Mouse (Mus musculus): ENCODE results near the gene Vmn1r203.
"Not testable (repeated sequence)": the region's sequence is repeated elsewhere in the genome, so short reads cannot be mapped to it uniquely, and the experiment has no call there.

Gene Vmn1r203

DNA sequence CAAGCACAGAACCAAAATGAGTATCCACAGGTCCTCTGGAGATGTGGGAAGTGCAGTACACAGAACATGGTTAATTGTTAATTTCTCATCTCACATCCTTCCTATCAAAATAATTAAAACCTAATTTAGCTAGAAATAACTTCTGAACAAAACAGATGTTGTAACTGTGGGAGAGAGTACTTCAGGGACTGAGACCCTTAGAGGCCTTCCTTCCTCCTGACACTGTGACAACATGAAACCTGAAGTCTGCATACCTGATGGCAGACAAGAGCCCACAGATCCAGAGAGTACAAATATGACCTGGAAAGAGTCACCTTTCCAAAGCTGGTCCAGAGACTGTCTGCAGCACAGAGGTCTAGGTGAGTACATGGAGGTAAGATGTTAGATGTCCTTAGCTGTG, at the start of gene Vmn1r203:
TSS of gene Vmn1r203 (plus strand) at position 301 of the 400 bp plus-strand sequence.
- DNase-seq, result no peak

DNA sequence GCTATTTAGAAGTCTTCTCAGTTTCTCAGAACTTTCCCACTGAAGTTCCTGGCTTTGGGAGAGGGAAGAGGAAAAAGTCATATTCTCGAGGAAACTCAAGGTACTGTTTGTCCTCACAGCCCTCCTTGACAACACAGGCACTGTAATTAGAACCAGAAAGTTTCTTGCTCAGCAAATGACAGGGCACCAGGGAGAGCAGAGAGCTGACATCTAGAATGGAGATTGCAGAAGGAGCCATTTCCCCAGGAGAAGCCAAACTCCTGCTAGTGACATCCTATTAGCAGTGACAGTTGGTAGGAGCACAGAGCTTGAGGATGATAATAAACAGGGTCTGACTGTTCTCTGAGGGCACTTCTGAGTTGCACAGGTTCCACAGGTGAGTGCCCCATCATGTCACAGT, 46.3 kb upstream of the Vmn1r203 start, which contains the start of gene Vmn1r201:
TSS of gene Vmn1r201 (plus strand) at position 301 of the 400 bp plus-strand sequence.
- no peak for DNase-seq

DNA sequence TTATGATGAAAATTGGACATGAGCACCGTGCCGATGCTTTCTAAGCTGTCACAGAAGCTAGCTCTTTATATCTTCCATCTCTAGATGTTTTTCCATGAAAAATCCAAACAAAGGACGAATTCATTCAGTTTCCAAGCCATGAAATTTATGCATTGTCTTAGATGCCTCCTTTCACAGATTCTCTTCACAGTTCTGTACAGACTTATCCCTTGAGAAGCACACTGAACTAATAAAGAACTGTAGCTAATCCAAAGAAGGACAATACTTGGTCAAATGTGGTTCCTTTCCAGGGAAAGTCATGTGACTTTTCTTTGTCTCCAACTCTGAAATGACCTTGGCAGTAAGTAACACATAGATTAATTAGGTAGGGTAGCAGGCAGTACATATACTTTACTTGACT, 15.5 kb upstream of the Vmn1r203 start:
- no peak for DNase-seq

DNA sequence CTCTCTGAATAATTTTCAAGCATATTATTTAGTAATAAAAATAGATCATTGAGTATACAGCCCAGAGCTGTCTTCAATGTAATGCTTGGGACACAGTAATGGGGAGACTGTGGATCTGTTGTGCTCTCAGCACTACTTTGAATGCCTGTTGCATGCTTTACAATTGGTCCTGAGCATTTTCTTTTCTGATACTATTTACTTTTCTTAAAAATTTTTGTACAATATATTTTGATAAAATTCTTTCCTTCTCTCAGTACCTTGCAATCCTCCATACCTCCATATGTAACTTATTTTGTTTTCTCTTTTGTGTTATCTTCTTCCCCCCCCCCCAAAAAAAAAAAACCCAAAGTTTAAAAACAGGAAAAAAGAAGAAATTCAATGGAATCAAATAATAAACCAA, 12.6 kb upstream of the Vmn1r203 start, which contains the start of gene Vmn1r202:
TSS of gene Vmn1r202 (minus strand) at position 101 of the 400 bp plus-strand sequence.
- DNase-seq, result no peak

DNA sequence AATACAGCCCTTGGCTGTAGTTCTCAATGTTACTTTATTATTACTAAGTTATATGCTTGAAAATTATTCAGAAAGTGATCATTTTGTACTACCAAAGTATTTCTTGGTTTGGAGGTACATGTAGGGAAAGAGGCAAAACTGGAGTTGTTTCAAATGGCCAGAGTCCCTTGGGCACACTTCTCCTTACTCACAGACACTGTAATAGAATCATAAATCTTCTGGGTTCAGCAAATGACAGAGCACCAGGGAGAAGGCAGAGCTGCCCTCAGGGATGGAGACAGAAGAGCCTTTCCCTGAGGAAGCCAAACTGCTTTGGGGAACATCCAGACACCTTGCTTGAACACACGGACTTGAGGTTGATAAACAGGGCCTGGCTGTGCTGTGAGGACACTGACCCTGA, 35.0 kb downstream of the Vmn1r203 start, which contains the start of gene Vmn1r204:
TSS of gene Vmn1r204 (plus strand) at position 301 of the 400 bp plus-strand sequence.
- not testable (repeated sequence) for DNase-seq

DNA sequence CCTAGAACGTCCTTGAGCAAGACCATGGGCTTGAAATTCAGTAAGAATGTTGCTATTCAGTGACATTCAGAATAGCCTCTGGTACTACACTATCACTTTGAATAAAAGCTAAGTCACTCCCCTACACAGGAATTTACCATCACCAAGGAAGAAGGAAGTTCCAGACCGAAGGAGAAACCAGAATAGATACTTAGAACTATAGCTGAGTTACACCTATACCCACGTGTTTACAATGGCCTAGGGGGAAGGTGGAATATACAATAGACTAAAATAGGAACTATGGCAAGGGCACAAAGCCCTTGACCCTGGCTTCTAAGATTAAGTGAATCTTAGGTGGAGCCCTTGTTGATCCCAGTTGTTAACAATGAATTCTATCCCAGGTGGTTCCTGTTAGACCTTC, 57.0 kb downstream of the Vmn1r203 start:
- not testable (repeated sequence) for DNase-seq

Data from right cerebral cortex, postnatal 4 days (tissue).